Mouse (Mus musculus) stomach, embryonic 16.5 days (tissue): ENCODE results near the gene Sgca. TPM values are rescaled to one million over a fixed set of nuclear protein-coding genes. Genes with fewer than 3 reads are reported as not detected.

Experiments used
- ATAC-seq: fragments of 200-750 bp; cut with Nextera tagmentation; 2 replicates; pipeline ENCODE4 v1.8.0; 2017; ENCODE audit warnings: moderate number of reproducible peaks, moderate TSS enrichment; ENCODE audit not compliant: insufficient read depth, low FRiP score
- H3K27ac ChIP-seq: fragments of 300-500 bp; sonication (generic); 2 replicates; pipeline ENCODE4 v1.5.1; 2014; ENCODE audit warnings: low read length
- H3K27me3 ChIP-seq: fragments of 300-500 bp; sonication (generic); 2 replicates; pipeline ENCODE4 v1.6.1; 2014; ENCODE audit warnings: low read length, control low read depth, mixed read lengths; ENCODE audit not compliant: control insufficient read depth, insufficient read depth
- H3K36me3 ChIP-seq: fragments of 300-500 bp; sonication (generic); 2 replicates; pipeline ENCODE4 v1.6.1; 2014; ENCODE audit warnings: low read length; ENCODE audit not compliant: control insufficient read depth, insufficient read depth
- H3K4me1 ChIP-seq: fragments of 300-500 bp; sonication (generic); 2 replicates; pipeline ENCODE4 v1.6.1; 2014; ENCODE audit warnings: low read length, control low read depth, mixed read lengths; ENCODE audit not compliant: control insufficient read depth, insufficient read depth
- H3K4me2 ChIP-seq: fragments of 300-500 bp; sonication (generic); 2 replicates; pipeline ENCODE4 v1.6.1; 2014; ENCODE audit warnings: low read depth, low read length, mixed read lengths
- H3K4me3 ChIP-seq: fragments of 300-500 bp; sonication (generic); replicated peaks from 2 replicates; pipeline ENCODE4 v1.5.1; 2014; ENCODE audit warnings: mild to moderate bottlenecking, low read length
- H3K9ac ChIP-seq: fragments of 300-500 bp; sonication (generic); 2 replicates; pipeline ENCODE4 v1.6.1; 2014; ENCODE audit warnings: low read length
- H3K9me3 ChIP-seq: fragments of 300-500 bp; sonication (generic); replicated peaks from 2 replicates; pipeline ENCODE4 v1.6.1; 2016; ENCODE audit warnings: low read length, control low read depth; ENCODE audit not compliant: control insufficient read depth
- WGBS: fragments of 180-500 bp; shearing (Covaris S2); extraction: QIAGEN DNeasy Blood & Tissue Kit; methylation state at CpG from one replicate; pipeline ENCODE4 v1.1.7; 2014; 5-methylcytosine and 5-hydroxymethylcytosine counted together
- polyA plus RNA-seq: library from polyadenylated mRNA; unstranded; fragments of >200 nt; fragmentation: Nextera tagmentation; extraction: Ambion mirVana; gene quantifications from 2 replicates; pipeline ENCODE4 v1.2.1, GENCODE M21; 2015

The Sgca gene
- polyA plus RNA-seq, 1 experiment from 2014 or later = 3.2 TPM

- H3K27me3 ChIP-seq = no peaks in the 10 kb centered on the region
- peak overlapping the region; percentile 32; the same call in 1 of the 2 replicates for H3K4me3 ChIP-seq
- no peak for ATAC-seq
- H3K9ac ChIP-seq = peak overlapping the region; percentile 52; the same call in 1 of the 2 replicates
- 73% methylated on average over 11 of the region's 11 CpGs for WGBS
- H3K4me2 ChIP-seq = peak overlapping the region; percentile 54
- no peaks in the 10 kb centered on the region for H3K9me3 ChIP-seq
- H3K36me3 ChIP-seq = no peaks in the 10 kb centered on the region
- H3K4me1 ChIP-seq = peaks cover 7% of the 10 kb centered on the region; the same call in 1 of the 2 replicates
- H3K27ac ChIP-seq = no peak overlapping the region; the same call in 1 of the 2 replicates
Observed at GRCm38 (mm10) chr11:94979462-94980179, 3.5 kb upstream of the Sgca start.

- no peak overlapping the region; the same call in 1 of the 2 replicates for H3K27ac ChIP-seq
- no peaks in the 10 kb centered on the region for H3K27me3 ChIP-seq
- peak overlapping the region; percentile 52; the same call in 1 of the 2 replicates for H3K9ac ChIP-seq
- no peaks in the 10 kb centered on the region for H3K9me3 ChIP-seq
- under 1% methylated on average over 20 of the region's 20 CpGs for WGBS
- peak overlapping the region; percentile 32 for H3K4me3 ChIP-seq
- peak; percentile 95 for ATAC-seq
- peak overlapping the region; percentile 54 for H3K4me2 ChIP-seq
- peaks cover 7% of the 10 kb centered on the region; the same call in 1 of the 2 replicates for H3K4me1 ChIP-seq
- H3K36me3 ChIP-seq = no peaks in the 10 kb centered on the region
Observed at GRCm38 (mm10) chr11:94978947-94979346, 2.8 kb upstream of the Sgca start.

GRCm38 (mm10) chr11:94978178-94978915, 2.2 kb upstream of the Sgca start:
- Histone ChIP-seq H3K9me3 (no peaks in the 10 kb centered on the region), H3K4me3 (peak overlapping the region; percentile 26), H3K27ac (no peak overlapping the region), H3K4me1 (peaks cover 7% of the 10 kb centered on the region; the same call in 1 of the 2 replicates), H3K27me3 (no peaks in the 10 kb centered on the region), H3K36me3 (no peaks in the 10 kb centered on the region), H3K4me2 (peak overlapping the region; percentile 54), H3K9ac (peak overlapping the region; percentile 37; the same call in 1 of the 2 replicates)
- no peak; the same call in 1 of the 2 replicates for ATAC-seq
- 42% methylated on average over 9 of the region's 9 CpGs for WGBS

- Histone ChIP-seq H3K27ac (no peak overlapping the region), H3K4me1 (peaks cover 7% of the 10 kb centered on the region; the same call in 1 of the 2 replicates), H3K36me3 (no peaks in the 10 kb centered on the region)
Observed at GRCm38 (mm10) chr11:94974951-94975350, 1.2 kb downstream of the Sgca start.

GRCm38 (mm10) chr11:94973313-94973712, 2.8 kb downstream of the Sgca start:
- H3K4me1 ChIP-seq = no peaks in the 10 kb centered on the region
- no peaks in the 10 kb centered on the region for H3K9me3 ChIP-seq
- no peak overlapping the region for H3K4me2 ChIP-seq
- H3K36me3 ChIP-seq = no peaks in the 10 kb centered on the region
- H3K27me3 ChIP-seq = no peaks in the 10 kb centered on the region; the same call in 1 of the 2 replicates
- no peak overlapping the region for H3K27ac ChIP-seq
- WGBS = 59% methylated on average over 4 of the region's 4 CpGs
- H3K9ac ChIP-seq = no peak overlapping the region
- no peak overlapping the region for H3K4me3 ChIP-seq
- ATAC-seq = no peak

More at GRCm38 (mm10) chr11:94974951-94975350, 1.2 kb downstream of the Sgca start:
- no peak for ATAC-seq
- H3K9me3 ChIP-seq = no peaks in the 10 kb centered on the region
- H3K27me3 ChIP-seq = no peaks in the 10 kb centered on the region; the same call in 1 of the 2 replicates
- no peak overlapping the region for H3K4me3 ChIP-seq
- 70% methylated on average over 2 of the region's 2 CpGs for WGBS
- H3K4me2 ChIP-seq = no peak overlapping the region
- H3K9ac ChIP-seq = no peak overlapping the region

- H3K4me1 ChIP-seq = no peaks in the 10 kb centered on the region
- H3K4me3 ChIP-seq = no peak overlapping the region
- H3K9me3 ChIP-seq = no peaks in the 10 kb centered on the region
- 62% methylated on average over 5 of the region's 5 CpGs for WGBS
- no peak overlapping the region for H3K4me2 ChIP-seq
- H3K36me3 ChIP-seq = no peaks in the 10 kb centered on the region
- no peaks in the 10 kb centered on the region; the same call in 1 of the 2 replicates for H3K27me3 ChIP-seq
- ATAC-seq = no peak
- H3K9ac ChIP-seq = no peak overlapping the region
- H3K27ac ChIP-seq = no peak overlapping the region
Observed at GRCm38 (mm10) chr11:94972887-94973286, 3.2 kb downstream of the Sgca start.

- Histone ChIP-seq H3K9ac (no peak overlapping the region), H3K27me3 (no peaks in the 10 kb centered on the region; the same call in 1 of the 2 replicates), H3K27ac (no peak overlapping the region), H3K9me3 (no peaks in the 10 kb centered on the region), H3K4me3 (no peak overlapping the region), H3K4me1 (no peaks in the 10 kb centered on the region), H3K4me2 (no peak overlapping the region), H3K36me3 (no peaks in the 10 kb centered on the region)
- ATAC-seq = no peak
- 67% methylated on average over 16 of the region's 16 CpGs for WGBS
Observed at GRCm38 (mm10) chr11:94971895-94972615, 4.1 kb downstream of the Sgca start.

GRCm38 (mm10) chr11:94970210-94970943, 5.8 kb downstream of the Sgca start:
- H3K9me3 ChIP-seq = no peaks in the 10 kb centered on the region
- H3K9ac ChIP-seq = no peak overlapping the region
- H3K4me1 ChIP-seq = no peaks in the 10 kb centered on the region
- no peaks in the 10 kb centered on the region for H3K36me3 ChIP-seq
- no peak overlapping the region for H3K4me3 ChIP-seq
- H3K27ac ChIP-seq = no peak overlapping the region
- no peak overlapping the region for H3K4me2 ChIP-seq
- peak; percentile 29; the same call in 1 of the 2 replicates for ATAC-seq
- no peaks in the 10 kb centered on the region; the same call in 1 of the 2 replicates for H3K27me3 ChIP-seq
- 54% methylated on average over 15 of the region's 15 CpGs for WGBS
